Mouse (Mus musculus) megakaryocyte, embryonic 14.5 days (primary cell): ENCODE measurements around the gene Cstf1. TPM values are rescaled to one million over a fixed set of nuclear protein-coding genes. Genes with fewer than 3 reads are reported as not detected.

Experiments
- H3K27me3 ChIP-seq: replicated peaks from 2 replicates; pipeline ENCODE3; 2012; ENCODE audit warnings: inconsistent platforms
- H3K36me3 ChIP-seq: replicated peaks from 2 replicates; pipeline ENCODE3; 2012; ENCODE audit warnings: low read length, inconsistent platforms, mixed read lengths
- H3K4me1 ChIP-seq: 2 replicates; pipeline ENCODE4 v1.6.1; 2012; ENCODE audit warnings: inconsistent platforms
- H3K4me3 ChIP-seq: replicated peaks from 2 replicates; pipeline ENCODE3; 2012; ENCODE audit warnings: moderate library complexity, mild to moderate bottlenecking, inconsistent platforms
- H3K9me3 ChIP-seq: 2 replicates; pipeline ENCODE4 v1.6.1; 2012; ENCODE audit warnings: inconsistent platforms
- FLI1 ChIP-seq: IDR thresholded peaks from 2 replicates; pipeline ENCODE4 v1.6.1; 2012; ENCODE audit warnings: low read length, inconsistent platforms, mixed read lengths
- GATA1 ChIP-seq: IDR thresholded peaks from 3 replicates; pipeline ENCODE4 v1.6.1; 2012; ENCODE audit warnings: mixed read lengths, low read length, inconsistent platforms, borderline replicate concordance
- polyA plus RNA-seq: library from polyadenylated mRNA; stranded (reverse); fragments of >175 nt; gene quantifications from 2 replicates; pipeline ENCODE4 v1.2.3, GENCODE M21; 2012; ENCODE audit warnings: low replicate concordance; ENCODE audit not compliant: insufficient read depth

Gene Cstf1
- polyA plus RNA-seq, 1 experiment, result 7.2 TPM

DNA sequence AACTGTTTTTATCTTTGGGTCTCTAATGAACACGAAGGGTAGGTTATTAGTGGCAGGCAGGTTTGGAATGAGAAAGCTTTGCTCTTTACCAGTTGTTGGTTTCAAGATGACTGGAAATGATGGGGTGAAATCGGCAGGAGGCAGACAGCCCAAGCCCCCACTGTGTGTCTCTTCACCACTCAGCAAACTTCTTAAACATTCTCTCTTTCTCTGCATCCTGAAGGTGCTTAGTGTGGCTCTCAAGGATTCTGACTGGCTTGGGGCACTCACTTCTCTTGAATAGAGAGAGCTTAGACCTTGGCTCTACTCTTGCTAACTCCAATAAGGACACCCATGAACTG is 23.5 kb downstream of the Cstf1 start:
- H3K4me1 ChIP-seq, result peaks cover 87% of the 10 kb centered on the region

DNA sequence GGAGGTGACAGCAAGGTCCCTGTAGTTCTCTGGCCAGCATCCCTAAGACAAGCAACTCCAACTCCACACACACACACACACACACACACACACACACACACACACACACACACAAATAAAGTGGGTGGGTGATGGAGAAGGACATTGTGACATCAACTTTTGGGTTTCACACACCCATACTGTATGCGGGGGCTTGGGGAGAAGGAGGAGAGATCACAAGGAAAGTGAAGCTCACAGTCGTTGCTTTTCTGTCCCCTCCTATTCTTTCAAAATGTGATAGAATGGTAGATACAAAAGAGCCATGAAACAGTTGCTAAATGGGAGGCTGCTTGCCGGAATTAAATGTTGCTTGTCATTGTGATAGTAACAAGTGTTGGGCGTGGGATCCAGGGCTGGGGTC is 24.2 kb downstream of the Cstf1 start:
- Histone ChIP-seq H3K4me3 (peak overlapping the region; percentile 94), H3K4me1 (peaks cover 93% of the 10 kb centered on the region), H3K36me3 (peaks cover 42% of the 10 kb centered on the region), H3K27me3 (no peaks in the 10 kb centered on the region), H3K9me3 (no peaks in the 10 kb centered on the region)
- no peak for TF ChIP-seq FLI1

More for the DNA sequence above, 23.5 kb downstream of the Cstf1 start:
- H3K27me3 ChIP-seq, result no peaks in the 10 kb centered on the region
- H3K36me3 ChIP-seq, result peaks cover 35% of the 10 kb centered on the region
- no peaks in the 10 kb centered on the region for H3K9me3 ChIP-seq
- no peak for TF ChIP-seq FLI1
- TF ChIP-seq GATA1, result no peak
- H3K4me3 ChIP-seq, result peak overlapping the region; percentile 94

DNA sequence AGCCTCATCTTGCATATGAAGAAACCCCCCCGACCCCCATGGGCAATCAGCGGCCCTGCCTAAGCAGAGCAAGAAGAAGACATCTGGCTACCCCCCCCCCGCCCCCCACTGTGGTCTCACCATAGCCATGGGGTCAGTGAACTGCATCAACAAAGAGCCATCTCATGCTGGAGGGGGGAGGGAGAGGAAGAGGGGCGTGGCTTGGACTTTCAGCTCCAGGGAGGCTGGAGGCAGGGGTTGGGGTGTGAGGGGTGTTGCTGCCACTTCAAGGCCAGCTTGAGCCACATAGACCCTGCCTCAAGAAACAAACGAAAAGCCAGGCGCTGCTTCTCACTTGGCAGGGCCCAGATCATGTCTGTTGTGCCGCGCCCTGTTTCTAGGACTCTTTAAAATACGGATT is 25.5 kb downstream of the Cstf1 start:
- Histone ChIP-seq H3K9me3 (no peaks in the 10 kb centered on the region), H3K36me3 (peaks cover 49% of the 10 kb centered on the region), H3K4me1 (peaks cover 94% of the 10 kb centered on the region), H3K27me3 (no peaks in the 10 kb centered on the region), H3K4me3 (peak overlapping the region; percentile 94)
- TF ChIP-seq GATA1 (no peak), FLI1 (no peak)

DNA sequence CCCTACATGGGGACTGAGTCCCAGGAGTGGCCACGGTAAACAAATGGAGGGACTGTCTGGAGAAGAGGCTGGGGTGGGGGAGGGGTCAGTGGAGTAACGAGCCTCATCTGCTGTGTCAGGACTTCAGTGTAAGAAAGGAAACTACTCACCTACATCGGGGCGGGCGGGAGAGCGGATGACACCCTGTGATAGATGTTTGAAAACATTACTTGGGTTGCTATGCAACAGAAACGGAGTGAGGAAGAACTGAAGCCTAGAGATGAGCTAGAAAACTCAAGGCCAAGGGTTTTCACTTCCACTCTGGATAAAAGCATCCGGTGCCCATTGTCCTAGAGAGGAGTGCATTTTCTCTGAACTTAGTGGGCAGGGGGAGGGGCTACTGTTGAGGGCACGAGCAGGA is 29.4 kb downstream of the Cstf1 start:
- H3K4me1 ChIP-seq, result peaks cover 96% of the 10 kb centered on the region
- H3K4me3 ChIP-seq, result peak overlapping the region; percentile 83

DNA sequence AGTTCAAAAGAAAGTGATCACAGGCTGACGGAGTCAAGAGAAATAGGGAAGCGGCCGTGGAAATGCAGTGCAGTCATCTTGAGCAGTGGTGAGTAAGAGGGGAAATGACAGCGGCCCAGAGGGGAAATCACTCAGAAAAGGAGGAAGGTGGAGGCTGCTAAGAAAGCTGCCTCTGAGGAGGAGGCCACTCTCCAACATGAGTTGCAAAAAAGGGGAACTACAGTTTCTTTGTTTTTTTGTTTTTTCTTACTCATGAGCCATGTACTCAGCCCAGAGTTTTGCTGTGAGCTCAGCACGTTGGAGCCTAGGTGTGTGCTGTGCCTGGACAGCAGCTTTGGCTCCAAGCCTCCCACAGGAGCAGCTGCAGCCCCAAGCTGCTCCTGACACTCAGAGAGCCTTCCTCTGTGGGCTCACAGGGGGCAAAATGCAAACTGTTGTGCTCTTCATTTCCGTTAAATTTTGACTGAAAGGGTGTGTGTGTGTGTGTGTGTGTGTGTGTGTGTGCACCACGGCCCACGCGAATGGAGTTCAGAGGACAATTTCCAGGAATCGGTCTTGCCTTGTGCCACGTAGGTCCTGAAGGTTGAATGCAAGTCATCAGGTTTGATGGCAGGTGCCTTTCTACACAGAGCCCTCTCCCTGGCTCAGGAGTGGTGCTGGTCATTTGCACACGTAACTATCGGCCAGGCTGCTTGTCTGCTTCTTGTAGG is 30.8 kb downstream of the Cstf1 start:
- TF ChIP-seq FLI1 (no peak), GATA1 (no peak)
- H3K27me3 ChIP-seq, result no peaks in the 10 kb centered on the region
- no peaks in the 10 kb centered on the region for H3K9me3 ChIP-seq
- H3K4me3 ChIP-seq, result peak overlapping the region; percentile 88
- H3K4me1 ChIP-seq, result peaks cover 96% of the 10 kb centered on the region
- peaks cover 81% of the 10 kb centered on the region for H3K36me3 ChIP-seq

More for the DNA sequence above, 29.4 kb downstream of the Cstf1 start:
- peaks cover 80% of the 10 kb centered on the region for H3K36me3 ChIP-seq
- no peaks in the 10 kb centered on the region for H3K27me3 ChIP-seq
- TF ChIP-seq GATA1 (no peak), FLI1 (no peak)
- no peaks in the 10 kb centered on the region for H3K9me3 ChIP-seq

- Histone ChIP-seq H3K27me3 (no peaks in the 10 kb centered on the region), H3K4me1 (peaks cover 97% of the 10 kb centered on the region), H3K9me3 (no peaks in the 10 kb centered on the region), H3K4me3 (peak overlapping the region; percentile 77), H3K36me3 (peaks cover 83% of the 10 kb centered on the region)
- TF ChIP-seq FLI1, result no peak
- no peak for TF ChIP-seq GATA1
These were observed 33.8 kb downstream of the Cstf1 start for GRCm38 (mm10) chr2:172404239-172404638.

DNA sequence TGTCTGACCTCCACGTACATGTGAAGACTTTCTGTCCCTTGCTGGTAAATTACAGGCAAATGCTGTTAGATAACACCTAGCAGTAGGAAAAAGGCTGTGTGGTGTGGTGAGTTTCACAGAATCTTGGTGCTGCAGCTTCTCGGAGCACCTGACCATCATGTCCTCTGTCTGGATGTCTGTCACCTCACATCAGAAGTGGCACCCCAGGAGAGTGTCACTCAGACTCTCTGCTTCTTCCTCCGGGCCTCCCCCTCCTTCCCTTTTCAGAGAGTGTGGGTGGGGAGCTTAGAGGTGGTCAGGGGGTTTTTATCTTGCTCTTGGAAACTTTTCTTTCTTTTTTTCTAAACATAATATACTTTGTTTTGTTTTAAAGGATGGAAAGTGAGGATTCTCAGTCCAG is 34.5 kb downstream of the Cstf1 start:
- Histone ChIP-seq H3K4me3 (peak overlapping the region; percentile 69), H3K4me1 (peaks cover 97% of the 10 kb centered on the region), H3K9me3 (no peaks in the 10 kb centered on the region), H3K27me3 (no peaks in the 10 kb centered on the region), H3K36me3 (peaks cover 79% of the 10 kb centered on the region)
- no peak for TF ChIP-seq FLI1
- no peak for TF ChIP-seq GATA1

GRCm38 (mm10) chr2:172406173-172406572 is 35.7 kb downstream of the Cstf1 start:
- H3K9me3 ChIP-seq, result no peaks in the 10 kb centered on the region
- TF ChIP-seq FLI1, result no peak
- TF ChIP-seq GATA1, result no peak
- no peaks in the 10 kb centered on the region for H3K27me3 ChIP-seq
- H3K36me3 ChIP-seq, result peaks cover 82% of the 10 kb centered on the region
- H3K4me3 ChIP-seq, result peak overlapping the region; percentile 57
- peaks cover 100% of the 10 kb centered on the region for H3K4me1 ChIP-seq

DNA sequence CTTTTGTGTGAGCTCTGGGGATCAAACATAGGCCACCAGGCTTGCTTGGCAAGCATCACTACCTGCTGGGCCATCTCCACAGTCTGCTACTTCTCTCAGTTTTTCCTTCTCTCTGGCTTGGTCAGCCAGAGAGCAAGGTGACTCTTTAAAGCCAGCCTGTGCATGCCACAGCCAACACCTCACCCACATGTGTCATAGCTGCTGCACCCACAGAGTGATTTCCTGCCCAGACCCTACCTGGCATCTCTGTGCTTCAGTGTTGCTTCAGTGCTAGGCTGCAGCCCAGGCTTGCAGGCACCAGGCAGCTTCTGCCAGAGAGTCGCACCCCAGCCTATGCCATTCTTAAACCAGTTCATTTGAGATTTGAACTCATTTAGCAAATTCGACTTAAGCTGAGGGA is 37.0 kb downstream of the Cstf1 start:
- no peaks in the 10 kb centered on the region for H3K9me3 ChIP-seq
- H3K27me3 ChIP-seq, result no peaks in the 10 kb centered on the region
- peaks cover 79% of the 10 kb centered on the region for H3K36me3 ChIP-seq
- peaks cover 99% of the 10 kb centered on the region for H3K4me1 ChIP-seq
- H3K4me3 ChIP-seq, result peak overlapping the region; percentile 48
- TF ChIP-seq GATA1 (no peak), FLI1 (no peak)

- Histone ChIP-seq H3K4me3 (peak overlapping the region; percentile 76), H3K9me3 (no peaks in the 10 kb centered on the region), H3K4me1 (peaks cover 97% of the 10 kb centered on the region), H3K27me3 (no peaks in the 10 kb centered on the region), H3K36me3 (peaks cover 64% of the 10 kb centered on the region)
- TF ChIP-seq FLI1 (no peak), GATA1 (no peak)
These were observed 40.2 kb downstream of the Cstf1 start for GRCm38 (mm10) chr2:172410686-172411085.

DNA sequence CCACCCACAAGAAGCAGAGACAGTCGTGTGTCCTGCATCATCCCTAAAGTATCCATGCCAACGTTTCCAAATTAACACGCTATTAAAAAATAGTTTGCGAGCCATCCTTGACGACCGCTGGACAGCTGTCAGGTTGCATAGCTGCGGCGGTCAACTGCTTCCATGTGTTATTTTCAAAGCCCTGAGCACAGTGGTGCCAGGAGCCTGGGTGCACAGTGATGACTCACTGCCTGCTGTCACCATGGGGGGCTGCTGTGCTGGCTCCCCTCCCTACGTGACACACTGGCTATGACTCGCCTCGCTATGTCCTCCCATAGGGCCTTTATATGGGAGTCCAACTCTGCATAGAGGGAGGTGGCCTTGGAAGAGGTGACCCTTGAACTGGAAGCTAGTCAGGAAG is 40.6 kb downstream of the Cstf1 start:
- Histone ChIP-seq H3K4me1 (peaks cover 97% of the 10 kb centered on the region), H3K9me3 (no peaks in the 10 kb centered on the region), H3K36me3 (peaks cover 64% of the 10 kb centered on the region), H3K4me3 (peak overlapping the region; percentile 76), H3K27me3 (no peaks in the 10 kb centered on the region)
- TF ChIP-seq FLI1, result no peak
- TF ChIP-seq GATA1, result no peak
